Mouse (Mus musculus) forebrain, embryonic 10.5 days (tissue): ENCODE data around the gene Grid2. TPM values are rescaled to one million over a fixed set of nuclear protein-coding genes. Genes with fewer than 3 reads are reported as not detected.

Source experiments
- DNase-seq: peaks from one replicate; pipeline ENCODE4 v3.0.0-alpha.2; 2017; ENCODE audit warnings: low spot score; ENCODE audit errors: extremely low spot score
- H3K27ac ChIP-seq: fragments of 300-500 bp; sonication (generic); 2 replicates; pipeline ENCODE4 v1.5.1; 2016; ENCODE audit warnings: mild to moderate bottlenecking
- H3K27me3 ChIP-seq: fragments of 300-500 bp; sonication (generic); 2 replicates; pipeline ENCODE4 v1.6.1; 2016; ENCODE audit warnings: mild to moderate bottlenecking; ENCODE audit not compliant: poor library complexity, severe bottlenecking
- H3K36me3 ChIP-seq: fragments of 300-500 bp; sonication (generic); replicated peaks from 2 replicates; pipeline ENCODE4 v1.6.1; 2016; ENCODE audit warnings: mild to moderate bottlenecking, moderate library complexity
- H3K4me1 ChIP-seq: fragments of 300-500 bp; sonication (generic); 2 replicates; pipeline ENCODE4 v1.6.1; 2016
- H3K4me3 ChIP-seq: fragments of 300-500 bp; sonication (generic); 2 replicates; pipeline ENCODE4 v1.5.1; 2016; ENCODE audit warnings: mild to moderate bottlenecking, moderate library complexity
- H3K9me3 ChIP-seq: fragments of 300-500 bp; sonication (generic); 2 replicates; pipeline ENCODE4 v1.6.1; 2016; ENCODE audit warnings: mild to moderate bottlenecking, moderate library complexity
- WGBS: fragments of 180-500 bp; shearing (Covaris S2); methylation state at CpG from one replicate; pipeline ENCODE4 v1.1.7; 2016; 5-methylcytosine and 5-hydroxymethylcytosine counted together
- polyA plus RNA-seq: library from polyadenylated mRNA; unstranded; fragments of >200 nt; fragmentation: Nextera tagmentation; extraction: Ambion mirVana; gene quantifications from 2 replicates; pipeline ENCODE4 v1.2.1, GENCODE M21; 2016

Gene Grid2
- polyA plus RNA-seq, 1 experiment from 2014 or later: 0.50 TPM

- Histone ChIP-seq H3K4me1 (no peaks in the 10 kb centered on the region), H3K4me3 (no peak overlapping the region), H3K27me3 (no peaks in the 10 kb centered on the region), H3K9me3 (no peaks in the 10 kb centered on the region), H3K36me3 (no peaks in the 10 kb centered on the region), H3K27ac (no peak overlapping the region)
- 94% methylated on average over 1 of the region's 1 CpGs for WGBS
- no peak for DNase-seq
Observed at GRCm38 (mm10) chr6:63701684-63702083, 446.0 kb downstream of the Grid2 start.

- no peak for DNase-seq
- Histone ChIP-seq H3K27me3 (no peaks in the 10 kb centered on the region), H3K4me1 (no peaks in the 10 kb centered on the region), H3K36me3 (no peaks in the 10 kb centered on the region), H3K4me3 (no peak overlapping the region), H3K9me3 (no peaks in the 10 kb centered on the region), H3K27ac (no peak overlapping the region)
- WGBS: 57% methylated on average over 2 of the region's 2 CpGs
Observed at GRCm38 (mm10) chr6:63733740-63734139, 478.1 kb downstream of the Grid2 start.

- DNase-seq: no peak
- H3K27ac ChIP-seq: no peak overlapping the region
Observed at GRCm38 (mm10) chr6:63762535-63762934, 506.9 kb downstream of the Grid2 start.

GRCm38 (mm10) chr6:63794679-63795078 is 539.0 kb downstream of the Grid2 start:
- Histone ChIP-seq H3K4me1 (no peaks in the 10 kb centered on the region), H3K4me3 (no peak overlapping the region), H3K36me3 (no peaks in the 10 kb centered on the region), H3K27me3 (no peaks in the 10 kb centered on the region), H3K9me3 (no peaks in the 10 kb centered on the region), H3K27ac (no peak overlapping the region)
- no peak for DNase-seq

More at GRCm38 (mm10) chr6:63762535-63762934, 506.9 kb downstream of the Grid2 start:
- Histone ChIP-seq H3K4me3 (no peak overlapping the region), H3K36me3 (no peaks in the 10 kb centered on the region), H3K9me3 (no peaks in the 10 kb centered on the region), H3K27me3 (no peaks in the 10 kb centered on the region), H3K4me1 (no peaks in the 10 kb centered on the region)
- 76% methylated on average over 2 of the region's 2 CpGs for WGBS

GRCm38 (mm10) chr6:63820236-63820635 is 564.6 kb downstream of the Grid2 start:
- WGBS: 89% methylated on average over 5 of the region's 5 CpGs
- H3K36me3 ChIP-seq: no peaks in the 10 kb centered on the region
- no peaks in the 10 kb centered on the region for H3K9me3 ChIP-seq
- H3K27ac ChIP-seq: no peak overlapping the region
- DNase-seq: no peak
- no peaks in the 10 kb centered on the region for H3K27me3 ChIP-seq
- H3K4me3 ChIP-seq: no peak overlapping the region
- no peaks in the 10 kb centered on the region for H3K4me1 ChIP-seq

- Histone ChIP-seq H3K4me1 (no peaks in the 10 kb centered on the region), H3K27me3 (no peaks in the 10 kb centered on the region), H3K27ac (no peak overlapping the region), H3K4me3 (no peak overlapping the region), H3K36me3 (no peaks in the 10 kb centered on the region), H3K9me3 (no peaks in the 10 kb centered on the region)
- whole genome bisulfite sequencing: 46% methylated on average over 2 of the region's 2 CpGs
- no peak for DNase-seq
Observed at GRCm38 (mm10) chr6:63862628-63863027, 607.0 kb downstream of the Grid2 start.

- no peak overlapping the region for H3K4me3 ChIP-seq
- 74% methylated on average over 3 of the region's 3 CpGs for WGBS
- H3K27me3 ChIP-seq: no peaks in the 10 kb centered on the region
- H3K27ac ChIP-seq: no peak overlapping the region
- H3K36me3 ChIP-seq: no peaks in the 10 kb centered on the region
- H3K4me1 ChIP-seq: peaks cover 12% of the 10 kb centered on the region
- DNase-seq: no peak
- H3K9me3 ChIP-seq: no peaks in the 10 kb centered on the region
Observed at GRCm38 (mm10) chr6:63877088-63877764, 621.5 kb downstream of the Grid2 start.

- Histone ChIP-seq H3K27me3 (no peaks in the 10 kb centered on the region), H3K9me3 (no peaks in the 10 kb centered on the region), H3K36me3 (no peaks in the 10 kb centered on the region), H3K4me3 (no peak overlapping the region), H3K27ac (no peak overlapping the region), H3K4me1 (peaks cover 12% of the 10 kb centered on the region)
- no peak for DNase-seq
- WGBS: 78% methylated on average over 6 of the region's 6 CpGs
Observed at GRCm38 (mm10) chr6:63877765-63878345, 622.2 kb downstream of the Grid2 start.

- 76% methylated on average over 3 of the region's 3 CpGs for WGBS
- Histone ChIP-seq H3K4me3 (no peak overlapping the region), H3K4me1 (no peaks in the 10 kb centered on the region), H3K27ac (no peak overlapping the region), H3K9me3 (no peaks in the 10 kb centered on the region), H3K27me3 (no peaks in the 10 kb centered on the region), H3K36me3 (no peaks in the 10 kb centered on the region)
- DNase-seq: no peak
Observed at GRCm38 (mm10) chr6:63894714-63895113, 639.0 kb downstream of the Grid2 start.

- H3K4me1 ChIP-seq: no peaks in the 10 kb centered on the region
- no peaks in the 10 kb centered on the region for H3K36me3 ChIP-seq
- no peak overlapping the region for H3K4me3 ChIP-seq
- no peaks in the 10 kb centered on the region for H3K27me3 ChIP-seq
- H3K9me3 ChIP-seq: no peaks in the 10 kb centered on the region
- 93% methylated on average over 2 of the region's 2 CpGs for WGBS
- no peak for DNase-seq
- H3K27ac ChIP-seq: no peak overlapping the region
Observed at GRCm38 (mm10) chr6:63898171-63898570, 642.5 kb downstream of the Grid2 start.

GRCm38 (mm10) chr6:63917035-63917570 is 661.4 kb downstream of the Grid2 start:
- no peaks in the 10 kb centered on the region for H3K9me3 ChIP-seq
- H3K4me3 ChIP-seq: no peak overlapping the region
- no peak for DNase-seq
- no peak overlapping the region for H3K27ac ChIP-seq
- H3K4me1 ChIP-seq: no peaks in the 10 kb centered on the region
- 87% methylated on average over 6 of the region's 6 CpGs for WGBS
- H3K36me3 ChIP-seq: no peaks in the 10 kb centered on the region
- peaks cover 18% of the 10 kb centered on the region for H3K27me3 ChIP-seq

GRCm38 (mm10) chr6:63921951-63922350 is 666.3 kb downstream of the Grid2 start:
- no peak for DNase-seq
- Histone ChIP-seq H3K27ac (no peak overlapping the region), H3K4me1 (no peaks in the 10 kb centered on the region), H3K27me3 (no peaks in the 10 kb centered on the region), H3K36me3 (no peaks in the 10 kb centered on the region), H3K9me3 (no peaks in the 10 kb centered on the region), H3K4me3 (no peak overlapping the region)
- 92% methylated on average over 6 of the region's 6 CpGs for WGBS

GRCm38 (mm10) chr6:63931201-63931600 is 675.5 kb downstream of the Grid2 start:
- no peak overlapping the region for H3K27ac ChIP-seq
- H3K36me3 ChIP-seq: no peaks in the 10 kb centered on the region
- no peaks in the 10 kb centered on the region for H3K4me1 ChIP-seq
- no peak for DNase-seq
- no peaks in the 10 kb centered on the region for H3K9me3 ChIP-seq
- no peak overlapping the region for H3K4me3 ChIP-seq
- H3K27me3 ChIP-seq: no peaks in the 10 kb centered on the region
